Mouse (Mus musculus) stomach, embryonic 14.5 days (tissue): ENCODE measurements at regions not wholly inside any gene's neighbourhood (a gene's known extent, or its start where the extent isn't known, plus 50 kb on each side); places are given as distances from the start of the nearest gene placed in this dataset.
A peak's percentile ranks its signal among the peaks of the same experiment; 100 is the strongest.
"Not testable (repeated sequence)": the region's sequence is repeated elsewhere in the genome, so short reads cannot be mapped to it uniquely, and the experiment has no call there.

Experiments used
- ATAC-seq: fragments of 200-750 bp; cut with Nextera tagmentation; 2 replicates; pipeline ENCODE4 v1.8.0; 2017; ENCODE audit warnings: low read depth, moderate TSS enrichment; ENCODE audit not compliant: insufficient number of reproducible peaks, insufficient read depth, low FRiP score
- H3K27ac ChIP-seq: fragments of 300-500 bp; sonication (generic); 2 replicates; pipeline ENCODE4 v1.5.1; 2014; ENCODE audit warnings: mild to moderate bottlenecking, low read length, moderate library complexity, mixed read lengths
- H3K27me3 ChIP-seq: fragments of 300-500 bp; sonication (generic); 2 replicates; pipeline ENCODE4 v1.6.1; 2014; ENCODE audit warnings: low read length, control low read depth, mixed read lengths; ENCODE audit not compliant: control insufficient read depth, insufficient read depth
- H3K36me3 ChIP-seq: fragments of 300-500 bp; sonication (generic); 2 replicates; pipeline ENCODE4 v1.6.1; 2014; ENCODE audit warnings: mild to moderate bottlenecking, control low read depth, low read length, moderate library complexity, mixed read lengths; ENCODE audit not compliant: control insufficient read depth, insufficient read depth
- H3K4me1 ChIP-seq: fragments of 300-500 bp; sonication (generic); 2 replicates; pipeline ENCODE4 v1.6.1; 2014; ENCODE audit warnings: low read length, control low read depth, mixed read lengths; ENCODE audit not compliant: control insufficient read depth, insufficient read depth
- H3K4me2 ChIP-seq: fragments of 300-500 bp; sonication (generic); replicated peaks from 2 replicates; pipeline ENCODE4 v1.6.1; 2014; ENCODE audit warnings: low read depth, low read length, control low read depth
- H3K4me3 ChIP-seq: fragments of 300-500 bp; sonication (generic); 2 replicates; pipeline ENCODE4 v1.5.1; 2014; ENCODE audit warnings: low read depth, low read length, control low read depth
- H3K9ac ChIP-seq: fragments of 300-500 bp; sonication (generic); replicated peaks from 2 replicates; pipeline ENCODE4 v1.6.1; 2014; ENCODE audit warnings: low read depth, mild to moderate bottlenecking, control low read depth, low read length, moderate library complexity, mixed read lengths
- H3K9me3 ChIP-seq: fragments of 300-500 bp; sonication (generic); 2 replicates; pipeline ENCODE4 v1.6.1; 2016; ENCODE audit warnings: low read depth, low read length, control low read depth; ENCODE audit not compliant: control insufficient read depth
- WGBS: fragments of 180-500 bp; shearing (Covaris S2); extraction: QIAGEN DNeasy Blood & Tissue Kit; methylation state at CpG from one replicate; pipeline ENCODE4 v1.1.7; 2014; 5-methylcytosine and 5-hydroxymethylcytosine counted together

- not testable (repeated sequence) for H3K36me3 ChIP-seq, H3K4me3 ChIP-seq
These were observed 219.9 kb upstream of the Tusc1 start for GRCm38 (mm10) chr4:93555181-93555580.

GRCm38 (mm10) chr4:93552489-93553160, 217.3 kb upstream of the Tusc1 start:
- no peak overlapping the region for H3K4me2 ChIP-seq
- H3K9ac ChIP-seq, result no peak overlapping the region
- H3K9me3 ChIP-seq, result no peaks in the 10 kb centered on the region
- WGBS, result 76% methylated on average over 4 of the region's 4 CpGs
- H3K27ac ChIP-seq, result no peak overlapping the region
- H3K4me3 ChIP-seq, result no peak overlapping the region
- H3K36me3 ChIP-seq, result no peaks in the 10 kb centered on the region
- no peaks in the 10 kb centered on the region for H3K4me1 ChIP-seq
- no peak for ATAC-seq
- H3K27me3 ChIP-seq, result no peaks in the 10 kb centered on the region

More at GRCm38 (mm10) chr4:93555181-93555580, 219.9 kb upstream of the Tusc1 start:
- not testable (repeated sequence) for H3K4me2 ChIP-seq, H3K27ac ChIP-seq, H3K9me3 ChIP-seq, H3K4me1 ChIP-seq, H3K27me3 ChIP-seq, ATAC-seq, H3K9ac ChIP-seq
- 71% methylated on average over 2 of the region's 2 CpGs for WGBS

DNA sequence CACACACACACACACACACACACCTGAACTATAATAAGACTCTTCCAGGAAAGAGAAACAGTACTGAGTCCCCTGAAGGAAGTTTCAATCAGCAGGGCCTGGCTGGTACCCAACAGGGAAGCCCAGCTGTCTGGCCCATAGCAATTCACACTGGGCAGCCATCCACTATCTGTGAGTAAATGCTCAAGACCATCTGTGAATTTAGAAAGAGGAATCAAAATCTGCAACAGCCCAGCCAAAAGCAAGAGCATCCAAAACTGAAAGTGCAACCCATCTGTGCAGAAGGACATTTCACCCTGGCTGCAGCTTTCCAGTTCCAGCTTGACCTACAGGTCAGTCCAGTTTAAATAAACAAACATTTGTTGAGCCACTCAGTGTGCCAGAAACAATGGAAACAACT, 215.8 kb upstream of the Tusc1 start:
- H3K27me3 ChIP-seq, result no peaks in the 10 kb centered on the region
- no peak overlapping the region for H3K9ac ChIP-seq
- no peaks in the 10 kb centered on the region for H3K4me1 ChIP-seq
- H3K9me3 ChIP-seq, result no peaks in the 10 kb centered on the region
- ATAC-seq, result no peak
- H3K4me2 ChIP-seq, result no peak overlapping the region
- no peak overlapping the region for H3K27ac ChIP-seq
- no peaks in the 10 kb centered on the region for H3K36me3 ChIP-seq
- H3K4me3 ChIP-seq, result no peak overlapping the region

GRCm38 (mm10) chr4:93540588-93540987, 205.3 kb upstream of the Tusc1 start:
- no peaks in the 10 kb centered on the region for H3K4me1 ChIP-seq
- H3K27me3 ChIP-seq, result no peaks in the 10 kb centered on the region
- no peak overlapping the region for H3K27ac ChIP-seq
- no peak overlapping the region for H3K9ac ChIP-seq
- no peak overlapping the region for H3K4me2 ChIP-seq
- H3K4me3 ChIP-seq, result no peak overlapping the region
- H3K36me3 ChIP-seq, result no peaks in the 10 kb centered on the region
- WGBS, result 60% methylated on average over 4 of the region's 4 CpGs
- no peaks in the 10 kb centered on the region for H3K9me3 ChIP-seq
- peak; percentile 61; the same call in 1 of the 2 replicates for ATAC-seq

GRCm38 (mm10) chr4:93527382-93527781, 192.1 kb upstream of the Tusc1 start:
- no peak overlapping the region for H3K4me3 ChIP-seq
- H3K4me2 ChIP-seq, result no peak overlapping the region
- no peaks in the 10 kb centered on the region for H3K36me3 ChIP-seq
- no peak for ATAC-seq
- H3K9me3 ChIP-seq, result no peaks in the 10 kb centered on the region
- no peak overlapping the region for H3K27ac ChIP-seq
- WGBS, result 74% methylated on average over 2 of the region's 2 CpGs
- no peak overlapping the region for H3K9ac ChIP-seq
- H3K27me3 ChIP-seq, result no peaks in the 10 kb centered on the region
- H3K4me1 ChIP-seq, result no peaks in the 10 kb centered on the region

DNA sequence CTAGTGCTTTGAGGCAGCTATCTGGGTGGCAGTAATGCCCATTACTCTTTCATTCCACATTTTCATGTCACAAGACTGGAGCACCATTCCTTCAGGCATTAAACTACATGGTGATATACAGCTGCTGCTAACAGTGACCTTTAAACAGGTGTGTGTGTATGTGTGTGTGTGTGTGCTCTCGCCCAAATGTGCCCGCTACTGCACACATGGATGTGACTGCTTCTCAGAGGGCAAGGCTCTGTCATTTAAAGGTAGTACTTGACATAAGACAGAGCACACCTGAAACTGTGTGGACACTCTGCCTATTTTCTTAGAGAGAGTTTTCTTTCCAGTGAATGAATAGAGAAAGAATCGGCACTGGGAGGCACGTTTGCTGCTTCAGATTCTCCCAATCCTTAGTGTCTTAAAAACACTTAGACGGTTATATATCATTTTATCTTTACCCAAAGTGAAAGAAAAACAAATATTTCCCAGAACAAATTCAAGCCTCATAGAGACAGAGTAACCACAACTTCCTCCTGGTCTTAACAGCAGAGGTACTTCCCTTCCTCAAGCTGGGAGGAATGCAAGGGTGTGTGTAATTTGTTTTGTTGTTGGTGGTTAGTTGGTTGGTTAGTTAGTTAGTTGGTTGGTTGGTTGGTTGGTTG, 185.3 kb upstream of the Tusc1 start:
- no peak for ATAC-seq
- Histone ChIP-seq H3K36me3 (no peaks in the 10 kb centered on the region), H3K9me3 (no peaks in the 10 kb centered on the region), H3K9ac (no peak overlapping the region), H3K27ac (no peak overlapping the region), H3K4me2 (no peak overlapping the region), H3K27me3 (no peaks in the 10 kb centered on the region), H3K4me3 (no peak overlapping the region), H3K4me1 (no peaks in the 10 kb centered on the region)
- WGBS, result 72% methylated on average over 5 of the region's 5 CpGs

GRCm38 (mm10) chr4:93518925-93519324, 183.6 kb upstream of the Tusc1 start:
- Histone ChIP-seq H3K27me3 (no peaks in the 10 kb centered on the region), H3K27ac (no peak overlapping the region), H3K4me2 (no peak overlapping the region), H3K4me3 (no peak overlapping the region), H3K36me3 (no peaks in the 10 kb centered on the region), H3K4me1 (no peaks in the 10 kb centered on the region), H3K9ac (no peak overlapping the region), H3K9me3 (no peaks in the 10 kb centered on the region)
- 84% methylated on average over 5 of the region's 5 CpGs for WGBS
- ATAC-seq, result no peak

DNA sequence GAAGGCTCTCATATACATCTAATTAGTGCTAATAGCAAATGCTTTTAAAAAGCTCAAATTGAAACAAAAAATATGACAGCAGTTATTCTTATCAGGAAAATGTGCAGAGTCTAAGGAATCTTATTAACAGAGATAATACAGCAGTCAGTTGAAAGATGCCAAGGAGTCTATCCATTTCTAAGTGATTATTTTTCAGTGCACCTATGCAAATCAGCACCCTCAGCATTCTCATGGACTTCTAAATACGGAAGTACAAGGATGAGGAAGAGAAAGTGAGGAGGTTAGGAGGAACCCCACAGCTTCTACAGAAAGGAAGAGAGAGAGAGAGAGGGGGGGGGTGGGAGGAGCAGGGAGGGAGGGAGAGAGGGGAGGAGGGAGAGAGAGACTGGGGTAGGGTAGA, 175.5 kb upstream of the Tusc1 start:
- no peak for ATAC-seq
- 41% methylated on average over 1 of the region's 1 CpGs for WGBS
- no peaks in the 10 kb centered on the region for H3K36me3 ChIP-seq
- no peak overlapping the region for H3K9ac ChIP-seq
- no peak overlapping the region for H3K27ac ChIP-seq
- no peaks in the 10 kb centered on the region for H3K4me1 ChIP-seq
- no peaks in the 10 kb centered on the region for H3K27me3 ChIP-seq
- no peak overlapping the region for H3K4me3 ChIP-seq
- H3K4me2 ChIP-seq, result no peak overlapping the region
- no peaks in the 10 kb centered on the region for H3K9me3 ChIP-seq

GRCm38 (mm10) chr4:93496871-93497270, 161.6 kb upstream of the Tusc1 start:
- no peaks in the 10 kb centered on the region for H3K9me3 ChIP-seq
- WGBS, result 76% methylated on average over 2 of the region's 2 CpGs
- no peak overlapping the region for H3K9ac ChIP-seq
- no peaks in the 10 kb centered on the region for H3K4me1 ChIP-seq
- H3K27me3 ChIP-seq, result no peaks in the 10 kb centered on the region
- H3K36me3 ChIP-seq, result no peaks in the 10 kb centered on the region
- no peak overlapping the region for H3K27ac ChIP-seq
- no peak overlapping the region for H3K4me2 ChIP-seq
- H3K4me3 ChIP-seq, result no peak overlapping the region
- no peak for ATAC-seq
